Mouse (Mus musculus): Measurements from ENCODE around the gene Klf7. TPM values are rescaled to one million over a fixed set of nuclear protein-coding genes. Genes with fewer than 3 reads are reported as not detected.
A peak's percentile ranks its signal among the peaks of the same experiment; 100 is the strongest.

Klf7 gene
- polyA plus RNA-seq, 1 experiment from 2014 or later = 16.2 TPM

DNA sequence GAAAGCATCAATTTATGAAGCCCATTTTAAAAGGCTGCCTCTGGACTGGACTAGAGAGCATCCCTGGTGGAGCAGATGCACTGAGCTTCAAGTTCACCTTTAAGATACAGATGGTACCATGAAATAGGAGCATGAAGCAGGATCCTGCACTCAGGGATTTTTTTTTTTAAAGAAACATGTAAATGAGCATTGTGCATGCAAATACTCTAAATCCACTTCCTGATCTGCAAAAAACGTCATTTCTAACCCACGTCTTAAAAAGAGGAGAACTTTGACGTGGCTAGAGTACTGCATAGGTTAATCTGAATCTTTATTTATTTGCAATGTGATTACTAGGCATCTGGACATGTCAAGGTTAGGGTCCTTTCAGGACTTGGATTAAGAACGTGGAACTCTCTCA lies 73.5 kb downstream of the Klf7 start:
- Histone ChIP-seq H3K9me3 (replicated peaks; ENCODE audit: control insufficient read depth, low read length) (no peaks in the 10 kb centered on the region), H3K27me3 (ENCODE audit: control insufficient read depth, insufficient read depth, low read length) (no peaks in the 10 kb centered on the region), H3K9ac (ENCODE audit: low read depth, low read length) (no peak overlapping the region), H3K4me2 (no peak overlapping the region), H3K4me3 (ENCODE audit: low read depth, low read length) (no peak overlapping the region), H3K4me1 (ENCODE audit: control insufficient read depth, insufficient read depth, low read length) (no peaks in the 10 kb centered on the region; the same call in 1 of the 2 replicates), H3K36me3 (ENCODE audit: control insufficient read depth, insufficient read depth, low read length) (no peaks in the 10 kb centered on the region), H3K27ac (ENCODE audit: low read depth, low read length) (no peak overlapping the region)
- WGBS (ENCODE audit: insufficient replicate concordance) = 87% methylated on average over 4 of the region's 4 CpGs
- no peak for ATAC-seq (replicated peaks; ENCODE audit: insufficient number of reproducible peaks, low FRiP score, low TSS enrichment)

DNA sequence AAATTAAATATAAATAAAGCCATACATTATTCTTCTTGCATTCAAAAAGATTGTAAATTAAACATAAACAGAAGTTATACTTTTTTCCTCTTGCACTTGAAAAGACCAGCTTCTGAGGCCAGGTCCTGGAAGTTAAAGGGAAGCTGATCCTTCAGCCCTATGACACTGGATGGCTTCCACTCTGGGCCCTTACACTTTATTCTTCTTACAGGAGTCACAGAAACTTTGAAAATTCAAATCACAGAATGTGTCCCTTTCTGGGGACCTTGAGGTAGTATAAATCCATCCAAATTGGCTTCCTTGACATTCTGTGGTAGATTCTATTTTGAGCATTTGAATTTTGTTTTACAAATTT lies 75.3 kb downstream of the Klf7 start:
- H3K4me2 ChIP-seq = no peak overlapping the region
- no peak overlapping the region for H3K9ac ChIP-seq (ENCODE audit: low read depth, low read length)
- no peak for ATAC-seq (replicated peaks; ENCODE audit: insufficient number of reproducible peaks, low FRiP score, low TSS enrichment)
- no peaks in the 10 kb centered on the region; the same call in 1 of the 2 replicates for H3K4me1 ChIP-seq (ENCODE audit: control insufficient read depth, insufficient read depth, low read length)
- H3K4me3 ChIP-seq (ENCODE audit: low read depth, low read length) = no peak overlapping the region
- no peaks in the 10 kb centered on the region; the same call in 1 of the 2 replicates for H3K36me3 ChIP-seq (ENCODE audit: control insufficient read depth, insufficient read depth, low read length)
- H3K27ac ChIP-seq (ENCODE audit: low read depth, low read length) = no peak overlapping the region
- H3K9me3 ChIP-seq (replicated peaks; ENCODE audit: control insufficient read depth, low read length) = no peaks in the 10 kb centered on the region
- H3K27me3 ChIP-seq (ENCODE audit: control insufficient read depth, insufficient read depth, low read length) = no peaks in the 10 kb centered on the region

DNA sequence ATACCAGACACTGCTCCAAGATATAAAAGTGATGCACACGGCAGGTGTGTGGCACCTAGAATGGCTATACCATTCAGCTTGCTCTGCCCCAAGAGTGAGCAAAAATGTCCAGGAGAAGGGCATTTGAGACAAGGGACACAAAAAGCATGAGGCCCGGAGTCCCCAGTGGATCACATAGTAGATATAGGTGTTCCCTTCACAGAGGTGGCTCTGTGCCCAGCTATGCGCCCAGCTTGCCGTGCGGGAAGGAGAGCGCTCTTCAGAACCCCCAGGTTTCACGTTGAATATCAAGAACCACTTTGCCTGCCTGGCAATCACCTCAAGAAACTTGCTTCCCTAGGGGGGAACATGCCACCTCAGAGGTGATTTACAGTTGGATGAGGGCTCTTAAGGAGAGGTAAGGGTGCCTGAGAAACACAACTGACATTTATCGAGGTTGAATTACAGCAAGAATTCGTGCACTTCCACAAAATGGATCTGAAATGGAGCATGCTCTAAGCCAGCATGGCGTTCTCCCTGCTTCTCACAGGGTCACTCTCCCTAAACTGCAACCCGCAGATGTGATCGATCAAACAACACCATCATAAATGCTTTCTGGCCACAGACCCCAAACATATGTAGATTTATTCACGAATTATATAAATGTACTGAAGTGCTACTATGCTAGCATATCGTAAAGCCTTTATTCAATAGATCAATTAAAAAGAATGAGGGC lies 75.8 kb downstream of the Klf7 start:
- no peak overlapping the region for H3K27ac ChIP-seq (ENCODE audit: low read depth, low read length)
- ATAC-seq (replicated peaks; ENCODE audit: insufficient number of reproducible peaks, low FRiP score, low TSS enrichment) = no peak
- H3K4me3 ChIP-seq (ENCODE audit: low read depth, low read length) = no peak overlapping the region
- H3K27me3 ChIP-seq (ENCODE audit: control insufficient read depth, insufficient read depth, low read length) = no peaks in the 10 kb centered on the region
- 86% methylated on average over 14 of the region's 14 CpGs for WGBS (ENCODE audit: insufficient replicate concordance)
- H3K36me3 ChIP-seq (ENCODE audit: control insufficient read depth, insufficient read depth, low read length) = no peaks in the 10 kb centered on the region; the same call in 1 of the 2 replicates
- H3K9me3 ChIP-seq (replicated peaks; ENCODE audit: control insufficient read depth, low read length) = no peaks in the 10 kb centered on the region
- no peak overlapping the region for H3K9ac ChIP-seq (ENCODE audit: low read depth, low read length)
- peaks cover 4% of the 10 kb centered on the region; the same call in 1 of the 2 replicates for H3K4me1 ChIP-seq (ENCODE audit: control insufficient read depth, insufficient read depth, low read length)
- no peak overlapping the region for H3K4me2 ChIP-seq

DNA sequence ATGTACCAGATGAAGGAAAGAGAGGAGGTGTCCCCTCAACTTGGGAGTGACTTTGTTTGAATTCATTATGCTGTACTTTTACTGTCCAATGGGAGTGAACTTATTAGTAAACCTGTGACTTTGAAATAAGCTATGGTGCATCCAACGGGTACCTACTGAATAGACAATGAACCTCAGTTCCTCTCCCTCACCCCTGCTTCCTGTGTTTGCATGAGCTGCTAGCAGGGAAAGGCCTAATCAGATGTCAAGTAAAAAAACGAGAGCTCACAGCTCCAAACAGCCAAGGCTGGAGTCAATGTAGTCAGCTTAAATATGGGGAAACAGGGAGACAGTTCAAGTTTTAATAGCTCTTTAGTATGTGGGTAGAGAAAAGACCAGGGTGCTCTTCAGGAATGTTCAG lies 77.5 kb downstream of the Klf7 start:
- Histone ChIP-seq H3K27ac (ENCODE audit: low read depth, low read length) (no peak overlapping the region), H3K27me3 (ENCODE audit: control insufficient read depth, insufficient read depth, low read length) (no peaks in the 10 kb centered on the region), H3K4me2 (no peak overlapping the region), H3K9me3 (replicated peaks; ENCODE audit: control insufficient read depth, low read length) (no peaks in the 10 kb centered on the region), H3K4me3 (ENCODE audit: low read depth, low read length) (no peak overlapping the region), H3K9ac (ENCODE audit: low read depth, low read length) (no peak overlapping the region), H3K4me1 (ENCODE audit: control insufficient read depth, insufficient read depth, low read length) (peaks cover 19% of the 10 kb centered on the region), H3K36me3 (ENCODE audit: control insufficient read depth, insufficient read depth, low read length) (peaks cover 3% of the 10 kb centered on the region; the same call in 1 of the 2 replicates)
- no peak for ATAC-seq (replicated peaks; ENCODE audit: insufficient number of reproducible peaks, low FRiP score, low TSS enrichment)
- WGBS (ENCODE audit: insufficient replicate concordance) = 39% methylated on average over 2 of the region's 2 CpGs

DNA sequence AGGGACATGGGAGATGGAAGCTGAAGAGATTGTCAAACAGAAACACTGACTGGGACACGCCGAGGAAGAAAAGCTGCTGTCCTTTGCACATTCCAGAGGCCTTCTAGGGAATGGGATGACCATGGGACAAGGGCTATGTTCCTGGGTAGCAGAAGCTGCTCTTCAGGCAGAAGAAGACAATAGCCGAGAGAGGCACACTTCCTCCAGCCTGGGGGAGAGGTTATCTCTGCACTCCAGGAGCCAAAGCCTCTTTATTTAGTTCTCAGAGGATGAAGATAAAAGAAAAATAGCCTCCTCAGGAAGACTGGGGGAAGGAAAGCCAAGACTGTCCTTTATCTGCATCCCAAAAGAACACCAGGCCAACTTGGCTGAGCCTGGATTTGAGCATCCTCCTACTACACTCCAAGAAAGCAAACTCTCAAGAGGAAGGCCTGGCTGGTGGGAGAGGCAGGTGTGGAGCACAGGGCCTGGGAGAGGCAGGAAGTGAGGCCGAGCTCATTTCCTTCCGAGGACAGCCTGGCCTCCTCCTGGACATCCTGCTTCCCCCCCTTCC lies 81.2 kb downstream of the Klf7 start:
- ATAC-seq (replicated peaks; ENCODE audit: insufficient number of reproducible peaks, low FRiP score, low TSS enrichment) = peak; percentile 36; the same call in 1 of the 2 replicates
- Histone ChIP-seq H3K27ac (ENCODE audit: low read depth, low read length) (peak overlapping the region; percentile 89), H3K36me3 (ENCODE audit: control insufficient read depth, insufficient read depth, low read length) (peaks cover 3% of the 10 kb centered on the region; the same call in 1 of the 2 replicates), H3K4me2 (0 out of 2 replicates have a peak overlapping the region, but pooled peaks have one; percentile 11), H3K9me3 (replicated peaks; ENCODE audit: control insufficient read depth, low read length) (no peaks in the 10 kb centered on the region), H3K4me3 (ENCODE audit: low read depth, low read length) (no peak overlapping the region), H3K27me3 (ENCODE audit: control insufficient read depth, insufficient read depth, low read length) (no peaks in the 10 kb centered on the region), H3K4me1 (ENCODE audit: control insufficient read depth, insufficient read depth, low read length) (peaks cover 34% of the 10 kb centered on the region), H3K9ac (ENCODE audit: low read depth, low read length) (no peak overlapping the region)
- 34% methylated on average over 5 of the region's 5 CpGs for WGBS (ENCODE audit: insufficient replicate concordance)

DNA sequence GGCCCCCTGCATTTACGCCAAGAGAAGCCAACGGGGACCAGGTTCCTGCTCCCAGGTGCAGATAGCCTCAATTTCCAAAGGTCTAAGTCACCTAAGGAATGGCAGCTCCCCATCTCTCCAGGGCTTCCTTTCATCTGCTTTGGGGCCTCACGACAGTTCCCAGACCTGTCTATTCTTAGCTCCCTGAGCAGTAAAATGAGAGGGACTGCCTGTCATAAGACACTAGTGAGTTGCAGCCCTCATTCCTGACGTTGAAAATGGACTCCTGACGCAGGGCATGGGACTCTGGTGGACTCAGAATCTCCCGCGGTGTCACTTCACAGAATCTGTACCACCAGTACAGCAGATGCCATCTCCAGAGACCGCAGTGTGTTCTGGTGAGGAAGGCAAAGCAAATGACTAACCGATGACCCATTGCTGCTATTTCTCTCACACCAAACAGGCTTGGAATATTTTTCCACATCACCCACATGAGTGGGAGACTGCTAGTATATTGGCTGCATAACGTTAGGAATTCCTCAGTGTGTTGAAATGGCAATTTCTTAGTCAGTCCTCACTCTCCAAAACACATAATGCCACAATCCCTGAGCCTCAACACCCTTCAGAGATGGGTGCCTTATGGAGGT lies 81.9 kb downstream of the Klf7 start:
- H3K9me3 ChIP-seq (replicated peaks; ENCODE audit: control insufficient read depth, low read length) = no peaks in the 10 kb centered on the region
- peak overlapping the region; percentile 89 for H3K27ac ChIP-seq (ENCODE audit: low read depth, low read length)
- H3K36me3 ChIP-seq (ENCODE audit: control insufficient read depth, insufficient read depth, low read length) = peaks cover 3% of the 10 kb centered on the region; the same call in 1 of the 2 replicates
- peaks cover 34% of the 10 kb centered on the region for H3K4me1 ChIP-seq (ENCODE audit: control insufficient read depth, insufficient read depth, low read length)
- H3K27me3 ChIP-seq (ENCODE audit: control insufficient read depth, insufficient read depth, low read length) = no peaks in the 10 kb centered on the region
- H3K4me3 ChIP-seq (ENCODE audit: low read depth, low read length) = no peak overlapping the region
- no peak overlapping the region for H3K9ac ChIP-seq (ENCODE audit: low read depth, low read length)
- no peak overlapping the region; the same call in 1 of the 2 replicates for H3K4me2 ChIP-seq
- peak; percentile 55; the same call in 1 of the 2 replicates for ATAC-seq (replicated peaks; ENCODE audit: insufficient number of reproducible peaks, low FRiP score, low TSS enrichment)
- WGBS (ENCODE audit: insufficient replicate concordance) = 50% methylated on average over 10 of the region's 10 CpGs

DNA sequence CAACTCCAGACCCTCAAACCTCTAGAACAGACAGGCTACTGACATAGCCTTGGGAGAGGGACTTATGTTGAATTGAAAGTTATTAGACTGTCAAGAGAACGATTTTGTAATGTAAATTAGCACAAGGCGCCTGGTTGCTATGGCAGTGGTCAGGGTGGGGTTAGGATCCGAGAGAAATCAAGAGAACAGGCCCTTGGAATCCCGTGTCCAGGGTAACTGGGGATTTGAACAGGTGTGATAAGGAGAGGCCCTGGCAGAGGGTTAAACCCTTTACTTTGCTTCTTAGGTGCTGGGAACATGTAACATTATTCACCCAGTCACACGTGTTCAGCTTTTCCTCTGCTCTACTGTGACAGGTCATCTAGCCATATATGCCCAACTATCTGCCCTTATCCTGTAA lies 83.7 kb downstream of the Klf7 start:
- Histone ChIP-seq H3K9me3 (replicated peaks; ENCODE audit: control insufficient read depth, low read length) (no peaks in the 10 kb centered on the region), H3K27me3 (ENCODE audit: control insufficient read depth, insufficient read depth, low read length) (no peaks in the 10 kb centered on the region), H3K36me3 (ENCODE audit: control insufficient read depth, insufficient read depth, low read length) (peaks cover 3% of the 10 kb centered on the region; the same call in 1 of the 2 replicates), H3K9ac (ENCODE audit: low read depth, low read length) (no peak overlapping the region), H3K4me1 (ENCODE audit: control insufficient read depth, insufficient read depth, low read length) (peaks cover 34% of the 10 kb centered on the region), H3K27ac (ENCODE audit: low read depth, low read length) (no peak overlapping the region), H3K4me3 (ENCODE audit: low read depth, low read length) (no peak overlapping the region), H3K4me2 (no peak overlapping the region)
- ATAC-seq (replicated peaks; ENCODE audit: insufficient number of reproducible peaks, low FRiP score, low TSS enrichment) = no peak
- 76% methylated on average over 5 of the region's 5 CpGs for WGBS (ENCODE audit: insufficient replicate concordance)

DNA sequence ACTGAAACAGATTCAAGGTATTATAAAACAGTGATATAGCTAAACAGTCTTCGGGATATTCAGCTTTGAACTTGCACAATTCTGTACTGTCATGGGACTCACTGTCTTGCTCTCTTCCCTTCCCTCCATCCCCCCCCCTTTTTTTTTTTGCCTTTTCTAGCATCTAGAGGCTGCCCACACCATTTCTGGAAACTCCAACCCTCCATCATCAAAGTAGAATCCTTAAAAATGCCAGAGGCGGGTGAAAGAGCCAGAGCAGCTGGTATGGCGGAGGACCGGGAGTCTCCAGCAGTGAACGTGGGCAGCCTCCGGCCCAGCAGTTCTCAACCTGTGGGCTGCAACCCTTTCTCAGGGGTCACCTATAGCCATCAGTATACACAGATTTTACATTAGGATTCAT lies 84.3 kb downstream of the Klf7 start:
- WGBS (ENCODE audit: insufficient replicate concordance) = 79% methylated on average over 6 of the region's 6 CpGs
- Histone ChIP-seq H3K27me3 (ENCODE audit: control insufficient read depth, insufficient read depth, low read length) (no peaks in the 10 kb centered on the region), H3K9me3 (replicated peaks; ENCODE audit: control insufficient read depth, low read length) (no peaks in the 10 kb centered on the region), H3K27ac (ENCODE audit: low read depth, low read length) (no peak overlapping the region), H3K4me1 (ENCODE audit: control insufficient read depth, insufficient read depth, low read length) (peaks cover 34% of the 10 kb centered on the region), H3K4me3 (ENCODE audit: low read depth, low read length) (no peak overlapping the region), H3K36me3 (ENCODE audit: control insufficient read depth, insufficient read depth, low read length) (peaks cover 3% of the 10 kb centered on the region; the same call in 1 of the 2 replicates), H3K4me2 (no peak overlapping the region), H3K9ac (ENCODE audit: low read depth, low read length) (no peak overlapping the region)
- no peak for ATAC-seq (replicated peaks; ENCODE audit: insufficient number of reproducible peaks, low FRiP score, low TSS enrichment)

Data from heart, embryonic 11.5 days (tissue).